Mouse (Mus musculus): ENCODE measurements around the gene Krtap4-16. TPM values are rescaled to one million over a fixed set of nuclear protein-coding genes. Genes with fewer than 3 reads are reported as not detected.

Gene Krtap4-16
- total and polyA plus RNA-seq, 3 experiments: not detected

DNA sequence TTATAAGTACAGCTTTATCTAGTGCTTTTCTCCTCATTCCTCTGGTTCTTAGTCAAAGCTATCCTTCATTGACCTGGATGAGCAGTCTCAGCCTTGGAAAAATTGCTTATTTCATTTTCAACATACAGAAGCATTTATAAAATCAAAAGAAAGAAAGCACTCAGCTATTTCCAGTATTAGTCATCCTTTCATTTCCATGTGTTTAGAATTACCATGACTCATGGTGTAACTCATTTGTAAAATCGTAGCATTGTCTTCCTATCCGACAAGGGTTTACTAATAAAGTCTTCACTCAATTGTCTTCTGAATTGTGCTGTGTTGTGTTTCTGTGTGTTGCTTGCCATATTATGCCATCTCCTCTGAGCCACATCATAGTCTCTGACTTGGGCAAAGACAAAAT is 7.4 kb upstream of the Krtap4-16 start:
- Histone ChIP-seq H3K9ac (ENCODE audit: control insufficient read depth, low read depth, low read length, poor library complexity, severe bottlenecking) (no peak overlapping the region), H3K4me1 (ENCODE audit: control insufficient read depth in 1 of 2, insufficient read depth in 2 of 2, low read length in 2 of 2) (no peaks in the 10 kb centered on the region), H3K27me3 (ENCODE audit: control insufficient read depth in 1 of 2, insufficient read depth in 2 of 2, low read length in 2 of 2) (no peaks in the 10 kb centered on the region; a peak in 1 of 4 replicates), H3K4me3 (ENCODE audit: control insufficient read depth in 1 of 2, insufficient read depth in 1 of 2, low read depth in 2 of 2, low read length in 2 of 2) (no peak overlapping the region), H3K36me3 (ENCODE audit: control insufficient read depth in 1 of 2, insufficient read depth in 2 of 2, low read length in 2 of 2) (no peaks in the 10 kb centered on the region), H3K9me3 (replicated peaks; ENCODE audit: insufficient read depth, low read length) (no peaks in the 10 kb centered on the region), H3K79me2 (ENCODE audit: control insufficient read depth, insufficient read depth, low read length, poor library complexity) (no peaks in the 10 kb centered on the region), H3K27ac (ENCODE audit: control insufficient read depth, low read depth, low read length) (no peak overlapping the region)
- TF ChIP-seq ZKSCAN1 (IDR thresholded peaks at IDR 0.05; ENCODE audit: low read depth, low read length): no peak
- no peak for TF ChIP-seq RCOR1 (IDR thresholded peaks at IDR 0.05; ENCODE audit: low read depth, low read length)
- TF ChIP-seq POLR2AphosphoS5 (IDR thresholded peaks at IDR 0.05; ENCODE audit: borderline replicate concordance, low read depth, low read length): no peak
- no peak for TF ChIP-seq USF1 (IDR thresholded peaks at IDR 0.05; ENCODE audit: low read depth, low read length)
- no peak for TF ChIP-seq MYC (IDR thresholded peaks at IDR 0.05; ENCODE audit: low read depth, low read length)
- TF ChIP-seq MAFK (IDR thresholded peaks at IDR 0.05; ENCODE audit: borderline replicate concordance, low read depth, low read length): no peak
- no peak for DNase-seq (ENCODE audit: low read depth, low spot score)

DNA sequence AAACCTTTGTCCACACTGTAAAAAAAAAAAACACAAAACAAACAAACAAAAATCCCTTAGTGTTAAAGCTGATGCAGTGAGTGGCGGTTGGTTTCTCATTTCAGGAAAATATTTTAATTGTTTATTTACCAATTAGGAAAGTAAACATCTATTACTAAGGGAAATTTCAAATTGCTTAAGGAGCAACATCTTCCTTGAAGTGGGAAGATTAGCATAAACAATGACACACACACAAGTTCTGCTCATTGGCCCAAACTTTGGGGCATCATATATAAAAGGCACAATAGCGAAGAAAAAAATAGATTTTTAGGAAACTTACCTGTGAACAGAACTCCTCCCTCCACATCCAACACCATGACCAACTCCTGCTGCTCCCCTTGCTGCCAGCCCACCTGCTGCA is 6.2 kb upstream of the Krtap4-16 start, which contains the start of gene Gm11568:
Gene Gm11568 (plus strand): TSS at position 301 of the 400 bp plus-strand sequence.
- no peaks in the 10 kb centered on the region for H3K79me2 ChIP-seq (ENCODE audit: control insufficient read depth, insufficient read depth, low read length, poor library complexity)
- H3K4me1 ChIP-seq (ENCODE audit: control insufficient read depth in 1 of 2, insufficient read depth in 2 of 2, low read length in 2 of 2): no peaks in the 10 kb centered on the region
- no peaks in the 10 kb centered on the region for H3K9me3 ChIP-seq (replicated peaks; ENCODE audit: insufficient read depth, low read length)
- no peak within 1 kb of the TSS for H3K27ac ChIP-seq (ENCODE audit: control insufficient read depth, low read depth, low read length)
- H3K9ac ChIP-seq (ENCODE audit: control insufficient read depth, low read depth, low read length, poor library complexity, severe bottlenecking): no peak within 1 kb of the TSS
- no peak within 1 kb of the TSS for H3K4me3 ChIP-seq (ENCODE audit: control insufficient read depth in 1 of 2, insufficient read depth in 1 of 2, low read depth in 2 of 2, low read length in 2 of 2)
- TF ChIP-seq CHD2 (IDR thresholded peaks at IDR 0.05; ENCODE audit: low read length) (no peak), ZNF384 (IDR thresholded peaks at IDR 0.05; ENCODE audit: low read depth, low read length) (no peak), JUND (IDR thresholded peaks at IDR 0.05; ENCODE audit: low read depth, low read length) (no peak), NELFE (IDR thresholded peaks at IDR 0.05; ENCODE audit: low read depth, low read length) (no peak), TBP (IDR thresholded peaks at IDR 0.05; ENCODE audit: low read depth, low read length) (no peak), CTCF (IDR thresholded peaks at IDR 0.05 in 2 of 3, conservative IDR thresholded peaks at IDR 0.05 in 1 of 3; ENCODE audit: control insufficient read depth in 1 of 3, insufficient read depth in 1 of 3, low read depth in 2 of 3, low read length in 3 of 3, poor library complexity in 1 of 3, severe bottlenecking in 1 of 3) (no peak), RCOR1 (IDR thresholded peaks at IDR 0.05; ENCODE audit: low read depth, low read length) (no peak), ETS1 (IDR thresholded peaks at IDR 0.05; ENCODE audit: low read depth, low read length) (no peak), POLR2AphosphoS2 (IDR thresholded peaks at IDR 0.05; ENCODE audit: low read length) (no peak), USF1 (IDR thresholded peaks at IDR 0.05; ENCODE audit: low read depth, low read length) (no peak), ELF1 (IDR thresholded peaks at IDR 0.05; ENCODE audit: low read depth, low read length) (no peak)
- no peaks in the 10 kb centered on the region; a peak in 1 of 4 replicates for H3K27me3 ChIP-seq (ENCODE audit: control insufficient read depth in 1 of 2, insufficient read depth in 2 of 2, low read length in 2 of 2)
- no peaks in the 10 kb centered on the region for H3K36me3 ChIP-seq (ENCODE audit: control insufficient read depth in 1 of 2, insufficient read depth in 2 of 2, low read length in 2 of 2)
- DNase-seq (ENCODE audit: low read depth, low spot score): no peak

DNA sequence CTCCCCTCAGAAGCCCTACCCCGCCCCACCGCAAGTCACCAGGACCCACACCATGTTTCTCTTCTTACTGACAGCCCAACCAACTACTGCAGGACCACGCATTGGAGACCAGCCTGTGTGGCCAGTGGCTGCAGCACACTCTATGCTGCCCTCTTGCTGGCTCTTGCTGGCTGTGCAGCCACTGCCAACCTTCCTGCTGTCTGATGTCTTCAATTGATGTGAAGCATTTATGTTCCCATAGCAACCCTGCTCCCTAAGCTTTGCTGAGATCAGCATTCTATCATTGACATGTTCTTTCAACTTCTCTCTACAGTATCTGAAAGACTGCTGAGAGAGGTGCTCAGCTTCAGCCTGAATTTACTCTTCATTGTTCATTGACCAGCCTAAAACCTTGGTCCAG is 2.7 kb upstream of the Krtap4-16 start:
- Histone ChIP-seq H3K9me3 (replicated peaks; ENCODE audit: insufficient read depth, low read length) (no peaks in the 10 kb centered on the region), H3K36me3 (ENCODE audit: control insufficient read depth in 1 of 2, insufficient read depth in 2 of 2, low read length in 2 of 2) (no peaks in the 10 kb centered on the region), H3K4me3 (ENCODE audit: control insufficient read depth in 1 of 2, insufficient read depth in 1 of 2, low read depth in 2 of 2, low read length in 2 of 2) (no peak overlapping the region), H3K27me3 (ENCODE audit: control insufficient read depth in 1 of 2, insufficient read depth in 2 of 2, low read length in 2 of 2) (no peaks in the 10 kb centered on the region; a peak in 1 of 4 replicates), H3K79me2 (ENCODE audit: control insufficient read depth, insufficient read depth, low read length, poor library complexity) (no peaks in the 10 kb centered on the region), H3K9ac (ENCODE audit: control insufficient read depth, low read depth, low read length, poor library complexity, severe bottlenecking) (no peak overlapping the region), H3K4me1 (ENCODE audit: control insufficient read depth in 1 of 2, insufficient read depth in 2 of 2, low read length in 2 of 2) (no peaks in the 10 kb centered on the region), H3K27ac (ENCODE audit: control insufficient read depth, low read depth, low read length) (no peak overlapping the region)
- DNase-seq (ENCODE audit: low read depth, low spot score): no peak
- TF ChIP-seq ZNF384 (IDR thresholded peaks at IDR 0.05; ENCODE audit: low read depth, low read length) (no peak), MYB (IDR thresholded peaks at IDR 0.05; ENCODE audit: low read depth, low read length) (no peak)
